Mouse (Mus musculus) layer of hippocampus, adult 6 months (tissue): Measurements from ENCODE around the gene Syt16. TPM values are rescaled to one million over a fixed set of nuclear protein-coding genes. Genes with fewer than 3 reads are reported as not detected.

Source experiments
- long read RNA-seq, 2 experiments: library from polyadenylated mRNA; unstranded; transcript quantifications; one replicate each; pipeline ENCODE4 v2.0.0; 2019 to 2020
- polyA plus RNA-seq: library from polyadenylated mRNA; unstranded; fragments of <200 nt; fragmentation: Nextera tagmentation; gene quantifications from 2 replicates; pipeline ENCODE4 v1.2.3, GENCODE M21; 2021

Syt16 gene
- 42.7 and 49.6 TPM in 2 replicates for polyA plus RNA-seq
- long read RNA-seq, experiment 1, full-length matches to known transcripts = 75 of 184 reads
- long read RNA-seq, experiment 1, partial matches to known transcripts = 22 of 184 reads
- long read RNA-seq, experiment 1, other reads (novel, unspliced or antisense) = 87 of 184 reads
- long read RNA-seq, experiment 2, full-length matches to known transcripts = 323 of 700 reads
- long read RNA-seq, experiment 2, partial matches to known transcripts = 27 of 700 reads
- long read RNA-seq, experiment 2, other reads (novel, unspliced or antisense) = 350 of 700 reads

GRCm38 (mm10) chr12:73997297-73998127 is at the start of gene Syt16:
Gene Syt16, plus strand, starts transcription at chr12:73997661.

GRCm38 (mm10) chr12:73964291-73965281 is 32.9 kb upstream of the Syt16 start, which contains the start of gene Snapc1:
Gene Snapc1, plus strand, starts transcription at chr12:73964481.

GRCm38 (mm10) chr12:74316344-74316973 is 319.0 kb downstream of the Syt16 start, which contains the start of gene Gm11042:
Gene Gm11042, minus strand, starts transcription at chr12:74316394.

Other genes with a start within 250 kb of the Syt16 start
- gene Hif1a, start 96.3 kb upstream of the Syt16 start, polyA plus RNA-seq = 33.7 and 34.4 TPM in 2 replicates
- gene Gm49321, start 60.0 kb upstream of the Syt16 start, polyA plus RNA-seq = 2.0 and 2.1 TPM in 2 replicates
- 42.6 and 45.9 TPM in 2 replicates for gene Snapc1, start 33.2 kb upstream of the Syt16 start, polyA plus RNA-seq